Mouse (Mus musculus) cortical plate, adult 2 months (tissue): ENCODE results near the gene Hipk1.

Experiments used
- CTCF ChIP-seq: fragments of 200-500 bp; IDR thresholded peaks from 2 replicates; pipeline ENCODE4 v1.5.1; 2011; ENCODE audit warnings: mild to moderate bottlenecking, control low read depth, low read length; ENCODE audit not compliant: insufficient read depth; ENCODE audit errors: extremely low read depth
- POLR2A ChIP-seq: fragments of 200-500 bp; IDR thresholded peaks from 2 replicates; pipeline ENCODE4 v1.6.1; 2011; ENCODE audit warnings: mild to moderate bottlenecking, low read length, control low read depth; ENCODE audit not compliant: insufficient read depth; ENCODE audit errors: extremely low read depth

- TF ChIP-seq POLR2A, result no peak
- TF ChIP-seq CTCF, result no peak
These were observed 19.6 kb upstream of the Hipk1 start for GRCm38 (mm10) chr3:103810967-103811366.
